Mouse (Mus musculus) heart, adult 2 months (tissue): ENCODE measurements at regions not wholly inside any gene's neighbourhood (a gene's known extent, or its start where the extent isn't known, plus 50 kb on each side); places are given as distances from the start of the nearest gene placed in this dataset.

Source experiments
- CTCF ChIP-seq: fragments of 200-600 bp; IDR thresholded peaks from 2 replicates; pipeline ENCODE4 v1.8.1; 2022; ENCODE audit warnings: antibody characterized with exemption, mild to moderate bottlenecking, moderate library complexity
- POLR2A ChIP-seq: fragments of 200-500 bp; IDR thresholded peaks from 2 replicates; pipeline ENCODE4 v1.6.1; 2011; ENCODE audit warnings: mild to moderate bottlenecking, low read depth, low read length, control low read depth; ENCODE audit not compliant: insufficient read depth

DNA sequence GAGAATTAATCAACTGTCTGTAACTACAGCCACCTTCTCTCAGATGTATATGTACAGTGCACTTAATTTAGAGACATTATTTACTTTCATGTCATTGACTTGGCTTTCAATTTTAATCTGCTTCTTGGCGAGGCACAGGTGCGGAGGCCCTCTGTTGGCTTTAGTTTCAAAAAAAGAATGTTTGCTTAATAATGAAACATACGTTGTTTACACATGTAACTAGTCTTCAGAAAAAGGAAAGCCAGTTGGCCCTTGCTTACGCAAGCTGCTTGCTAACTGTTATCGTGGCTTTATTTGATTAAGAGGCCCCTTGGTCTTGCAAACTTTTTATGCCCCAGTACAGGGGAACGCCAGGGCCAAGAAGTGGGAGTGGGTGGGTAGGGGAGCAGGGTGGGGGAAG lies 576.6 kb downstream of the Lmo7 start:
- TF ChIP-seq POLR2A (no peak), CTCF (no peak)
